Mouse (Mus musculus) megakaryocyte, embryonic 14.5 days (primary cell): ENCODE data around the gene Gm17359.

ENCODE experiments used
- FLI1 ChIP-seq: IDR thresholded peaks from 2 replicates; pipeline ENCODE4 v1.6.1; 2012; ENCODE audit warnings: low read length, inconsistent platforms, mixed read lengths
- GATA1 ChIP-seq: IDR thresholded peaks from 3 replicates; pipeline ENCODE4 v1.6.1; 2012; ENCODE audit warnings: mixed read lengths, low read length, inconsistent platforms, borderline replicate concordance

GRCm38 (mm10) chr3:79289050-79289449 is 47.4 kb upstream of the Gm17359 start:
- no peak for TF ChIP-seq GATA1
- TF ChIP-seq FLI1 = no peak
